Mouse (Mus musculus) neutrophil, adult 5-6 weeks (primary cell): ENCODE data around the gene 5730507C01Rik. TPM values are rescaled to one million over a fixed set of nuclear protein-coding genes. Genes with fewer than 3 reads are reported as not detected.
"Not testable (repeated sequence)": the region's sequence is repeated elsewhere in the genome, so short reads cannot be mapped to it uniquely, and the experiment has no call there.

Experiments
- ATAC-seq: fragments of 151-379, 151-347 bp; 2 replicates; pipeline ENCODE4 v1.8.0; 2017; ENCODE audit warnings: mild to moderate bottlenecking, moderate TSS enrichment; ENCODE audit not compliant: insufficient number of reproducible peaks, poor library complexity, low FRiP score, severe bottlenecking; ENCODE audit errors: extremely low read depth
- total RNA-seq: library from RNA; stranded (forward); fragments of 200-1000 nt; gene quantifications from 2 replicates; pipeline ENCODE4 v1.2.3, GENCODE M21; 2017

5730507C01Rik gene
- not detected in 2 replicates for total RNA-seq

DNA sequence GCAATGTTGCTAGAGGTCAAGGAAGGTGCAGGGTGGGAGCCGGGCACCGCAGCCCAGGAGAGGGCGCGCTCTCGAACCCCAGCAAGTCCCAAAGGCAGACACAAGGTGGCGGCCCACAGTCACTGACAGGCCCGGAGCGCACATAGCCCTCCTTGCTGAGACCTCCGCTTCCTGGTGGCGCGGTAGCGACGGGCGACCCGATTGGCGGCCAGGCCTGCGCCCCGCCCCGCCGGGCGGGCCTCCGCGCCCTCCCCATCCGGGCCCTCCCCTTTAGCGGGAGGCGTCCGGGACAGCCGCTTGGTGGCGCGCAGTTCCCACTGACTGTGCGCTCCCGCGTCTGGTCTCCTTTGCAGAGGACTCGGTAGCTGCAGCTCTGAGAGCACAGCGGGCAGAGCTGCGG, at the start of gene 5730507C01Rik:
5730507C01Rik (plus strand) TSS at position 340 of the 400 bp plus-strand sequence.
- no peak for ATAC-seq

- ATAC-seq, result not testable (repeated sequence)
Measured at GRCm38 (mm10) chr12:18514616-18515015, 306 bp downstream of the 5730507C01Rik start.

DNA sequence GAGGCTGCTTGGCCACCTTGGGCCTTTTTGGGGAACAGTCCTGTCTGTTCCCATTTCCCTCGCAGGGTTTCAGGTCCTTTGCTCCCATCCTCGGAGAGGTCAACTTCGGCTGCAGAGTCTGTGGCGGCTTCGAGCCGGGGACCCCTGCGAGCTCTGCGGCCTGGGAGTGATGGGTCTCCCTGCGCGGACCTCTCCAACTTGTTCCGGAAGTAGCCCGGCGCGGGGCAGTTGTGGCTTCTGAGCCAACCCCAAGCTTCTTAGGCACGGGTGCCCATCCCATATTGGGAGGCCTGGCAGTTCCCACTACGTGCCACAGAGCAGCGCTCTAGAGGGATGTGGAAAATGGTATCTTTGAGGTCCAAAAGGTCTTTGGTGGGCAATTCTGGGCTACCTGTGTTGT, 767 bp downstream of the 5730507C01Rik start:
- not testable (repeated sequence) for ATAC-seq
